Mouse (Mus musculus) lung, adult 18-20 months (tissue): ENCODE results near the gene Epop.

ENCODE experiments used
- DNase-seq, 2 experiments: peaks; one replicate each; pipeline ENCODE4 v3.0.0; 2022; ENCODE audit warnings: mixed read lengths in 2 of 2

Gene Epop

GRCm38 (mm10) chr11:97579088-97579857, 50.2 kb downstream of the Epop start:
- no peak for DNase-seq

- peak; percentile 81 to 87 for DNase-seq
Measured at GRCm38 (mm10) chr11:97578286-97578685, 51.2 kb downstream of the Epop start.
